Mouse (Mus musculus): ENCODE results near the gene Olfr1218.
"Not testable (repeated sequence)": the region's sequence is repeated elsewhere in the genome, so short reads cannot be mapped to it uniquely, and the experiment has no call there.

Olfr1218 gene

DNA sequence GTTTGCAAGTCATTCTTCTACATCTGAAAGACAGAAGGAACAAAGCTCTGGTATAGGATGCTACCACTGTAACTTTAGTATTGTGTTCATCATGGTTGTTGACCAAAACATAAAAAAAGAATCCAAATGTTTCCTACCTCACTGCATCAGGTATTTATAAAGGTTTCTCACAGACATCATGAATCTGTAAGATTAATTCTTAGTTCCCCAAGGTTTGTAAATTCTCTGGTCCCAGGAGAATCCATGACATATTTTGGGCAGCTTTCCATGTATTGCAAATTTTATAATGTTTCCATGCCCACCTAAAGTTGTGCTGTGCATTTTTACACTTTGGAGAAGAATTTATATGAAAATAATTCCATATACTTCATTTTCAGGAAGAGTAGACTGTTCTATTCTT is at the start of gene Olfr1218:
Olfr1218 (minus strand) TSS at position 101 of the 400 bp plus-strand sequence.
- DNase-seq (ENCODE audit: low read depth, low spot score) = no peak

DNA sequence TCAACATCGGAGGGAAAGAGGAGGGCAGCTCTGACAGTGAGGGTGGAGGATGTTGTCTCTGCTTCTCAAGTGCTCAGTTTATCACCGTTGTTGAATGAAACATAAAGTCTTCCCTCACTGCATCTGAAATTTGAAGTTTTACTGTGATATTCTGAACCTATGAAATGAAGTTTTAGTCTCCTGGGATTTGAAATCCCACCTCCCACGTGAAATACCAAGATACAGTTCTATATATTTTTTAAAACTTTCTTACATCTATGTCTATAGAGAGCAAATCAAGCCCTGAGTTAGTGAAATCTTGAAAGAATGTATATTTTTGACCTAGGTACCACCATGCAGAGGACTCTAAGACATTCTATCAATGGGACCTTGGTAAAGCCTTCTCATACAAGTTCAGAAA is 45.7 kb upstream of the Olfr1218 start, which contains the start of gene Olfr1220:
Olfr1220 (minus strand) TSS at position 101 of the 400 bp plus-strand sequence.
- DNase-seq (ENCODE audit: low read depth, low spot score) = no peak

DNA sequence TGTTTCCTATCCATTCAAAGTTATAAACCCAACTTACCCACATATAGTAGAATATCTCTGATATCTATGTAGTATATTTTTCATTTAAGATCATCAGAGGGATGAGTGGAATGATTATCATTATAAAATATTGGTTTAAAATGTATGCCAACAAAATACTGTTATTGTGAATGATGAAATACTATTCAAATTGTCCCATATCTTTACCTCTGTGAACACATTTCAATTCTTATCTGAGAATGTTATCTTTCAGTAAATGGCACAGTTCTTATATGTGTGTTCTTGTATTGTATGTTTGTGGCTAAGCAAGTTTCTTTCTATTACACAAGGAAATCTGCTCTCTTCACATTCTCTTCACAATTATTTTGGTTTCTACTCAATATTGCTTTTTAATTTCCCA is 44.7 kb upstream of the Olfr1218 start:
- DNase-seq (ENCODE audit: low read depth, low spot score) = no peak

DNA sequence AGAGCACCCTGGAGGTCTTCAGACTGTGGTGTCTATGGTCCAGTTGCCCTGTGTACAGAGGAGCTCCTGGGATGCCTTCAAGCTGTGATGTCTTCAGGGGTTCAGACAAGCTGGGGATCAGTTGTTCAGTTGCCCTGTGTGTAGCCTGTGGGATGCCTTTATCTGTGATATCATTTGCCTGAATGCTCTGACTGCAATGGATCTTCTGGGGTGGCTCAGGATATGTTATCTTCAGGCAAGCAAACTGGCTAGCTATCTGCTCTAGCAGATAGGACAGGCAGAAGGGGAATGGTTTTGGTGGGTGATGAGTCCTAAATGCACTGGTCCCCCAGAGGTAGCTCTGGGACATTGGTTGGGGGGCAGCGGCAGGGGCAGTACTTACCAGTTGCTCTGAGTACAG is 32.9 kb upstream of the Olfr1218 start:
- DNase-seq (ENCODE audit: low read depth, low spot score) = no peak

GRCm38 (mm10) chr2:89083413-89083812 is 22.4 kb upstream of the Olfr1218 start, which contains the start of gene Olfr1219:
Olfr1219 (minus strand) TSS chr2:89083513.
- DNase-seq (ENCODE audit: low read depth, low spot score) = no peak

- no peak for DNase-seq (ENCODE audit: low read depth, low spot score)
These were observed 20.5 kb upstream of the Olfr1218 start for GRCm38 (mm10) chr2:89081487-89081886.

DNA sequence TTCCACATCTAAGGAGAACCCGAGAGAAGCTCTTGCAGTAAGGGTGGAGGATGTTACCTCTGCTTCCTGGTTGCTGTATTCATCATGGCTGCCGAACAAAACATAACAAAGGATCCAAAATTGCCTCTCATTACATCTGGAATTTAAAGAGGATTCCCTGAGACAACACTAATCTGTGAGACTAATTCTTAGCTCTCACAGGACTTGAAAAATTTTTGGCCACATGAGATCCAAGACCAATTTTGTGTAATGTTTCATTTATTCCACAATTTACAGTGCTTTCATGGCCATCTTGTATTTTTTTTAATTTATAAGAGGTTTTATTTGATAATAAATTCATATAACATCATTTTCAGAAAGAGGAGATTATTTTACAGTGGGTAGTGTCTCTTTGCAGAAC is 29.0 kb downstream of the Olfr1218 start, which contains the start of gene Olfr1217:
Olfr1217 (minus strand) TSS at position 101 of the 400 bp plus-strand sequence.
- no peak for DNase-seq (ENCODE audit: low read depth, low spot score)

DNA sequence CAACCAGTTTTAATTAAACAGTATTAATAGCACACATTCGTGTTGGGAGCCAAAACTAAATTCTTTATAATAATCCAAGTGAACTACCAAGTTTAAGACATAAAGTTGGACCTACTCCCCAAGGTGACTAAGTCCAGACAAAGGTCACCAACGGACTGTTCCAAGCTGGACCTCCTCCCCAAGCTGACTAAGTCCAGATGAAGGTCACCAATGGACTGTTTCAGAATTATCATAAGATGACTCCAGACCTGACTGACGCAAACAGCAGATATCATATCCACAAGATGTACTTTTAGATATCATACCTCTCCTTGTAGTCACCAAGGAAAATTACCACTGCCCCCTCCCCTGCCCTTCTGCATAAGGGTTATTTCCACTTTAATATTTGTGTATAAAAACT is 39.6 kb downstream of the Olfr1218 start:
- not testable (repeated sequence) for DNase-seq (ENCODE audit: low read depth, low spot score)

DNA sequence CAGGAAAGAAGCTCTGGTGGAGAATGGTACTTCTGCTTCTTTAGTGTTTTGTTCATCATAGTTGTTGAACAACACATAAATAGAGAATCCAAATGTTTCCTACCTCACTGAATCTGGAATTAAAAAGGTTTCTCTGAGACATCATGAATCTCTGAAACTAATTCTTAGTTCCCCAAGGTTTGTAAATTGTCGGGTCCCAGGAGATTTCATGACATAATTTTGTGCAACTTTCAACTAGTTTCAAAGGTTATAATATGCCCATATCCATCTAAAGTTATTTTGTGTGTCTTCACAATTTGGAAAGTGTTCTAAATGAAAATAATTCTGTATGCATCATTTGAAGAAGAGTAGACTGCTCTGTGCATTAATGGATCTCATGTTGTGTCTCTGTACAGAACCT is 42.7 kb downstream of the Olfr1218 start, which contains the start of gene Olfr1216:
Olfr1216 (minus strand) TSS at position 101 of the 400 bp plus-strand sequence.
- DNase-seq (ENCODE audit: low read depth, low spot score) = no peak

DNA sequence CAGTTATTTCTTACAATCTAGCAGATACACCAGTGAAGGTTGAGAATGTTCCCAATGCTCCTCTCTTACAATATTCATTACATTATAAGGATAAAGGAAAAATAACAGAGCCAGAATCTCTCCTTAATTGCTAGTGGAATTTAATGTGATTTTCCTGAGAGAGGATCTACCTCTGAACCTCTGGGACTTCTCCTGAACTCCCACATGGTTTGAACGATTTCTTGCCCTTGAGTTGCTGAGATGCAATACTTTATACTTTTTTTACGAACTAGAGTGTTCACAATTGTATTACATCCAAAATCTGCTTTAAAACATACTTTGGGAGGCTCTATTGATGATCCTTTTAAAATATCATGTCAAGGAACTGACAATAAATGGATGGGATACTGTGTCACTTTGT is 54.1 kb downstream of the Olfr1218 start, which contains the start of gene Olfr1215:
Olfr1215 (minus strand) TSS at position 101 of the 400 bp plus-strand sequence.
- DNase-seq (ENCODE audit: low read depth, low spot score) = no peak
